8 mouse cellular contexts compared by ENCODE assay signal in genomic region chr10:80304862-80305261, GRCm38 (mm10). TPM values are rescaled to one million over a fixed set of nuclear protein-coding genes. Genes with fewer than 3 reads are reported as not detected.
DNase-seq lines count a peak whose midpoint lies in the region; ATAC-seq and TF ChIP-seq lines count a peak whose summit lies in the region.

No protein-coding gene starts in this region.

- no peak overlapping the region for H3K27ac ChIP-seq in thymus, adult 2 months (ENCODE audit: control insufficient read depth, insufficient read depth, low read length)
- no peak overlapping the region for H3K27ac ChIP-seq in hindbrain, embryonic 11.5 days (ENCODE audit: low read depth, low read length)
- H3K27ac ChIP-seq in liver, embryonic 12.5 days, result no peak overlapping the region
- H3K27ac ChIP-seq in neural tube, embryonic 13.5 days (replicated peaks), result no peak overlapping the region

- peaks cover 5% of the 10 kb centered on the region; the same call in 1 of the 2 replicates for H3K27me3 ChIP-seq in thymus, adult 2 months (ENCODE audit: control insufficient read depth, insufficient read depth, low read length)
- H3K27me3 ChIP-seq in hindbrain, embryonic 11.5 days (ENCODE audit: control insufficient read depth, insufficient read depth, low read length), result peaks cover 5% of the 10 kb centered on the region; the same call in 1 of the 2 replicates
- H3K27me3 ChIP-seq in liver, embryonic 12.5 days (replicated peaks), result peaks cover 99% of the 10 kb centered on the region
- H3K27me3 ChIP-seq in neural tube, embryonic 13.5 days, result no peaks in the 10 kb centered on the region

- TF ChIP-seq CTCF in thymus, adult 2 months (IDR thresholded peaks at IDR 0.05; ENCODE audit: borderline replicate concordance, control insufficient read depth, extremely low read depth, insufficient read depth, low read length, poor library complexity), result no peak

- WGBS in thymus, adult 2 months, result 5% methylated on average over 25 of the region's 25 CpGs
- WGBS in hindbrain, embryonic 11.5 days, result 16% methylated on average over 25 of the region's 25 CpGs
- 3% methylated on average over 25 of the region's 25 CpGs for WGBS in liver, embryonic 12.5 days (ENCODE audit: insufficient replicate concordance)
- WGBS in neural tube, embryonic 13.5 days, result 14% methylated on average over 25 of the region's 25 CpGs

- H3K4me3 ChIP-seq in thymus, adult 2 months (ENCODE audit: control insufficient read depth, insufficient read depth, low read length), result no peak overlapping the region
- no peak overlapping the region for H3K4me3 ChIP-seq in hindbrain, embryonic 11.5 days (ENCODE audit: low read depth, low read length)
- H3K4me3 ChIP-seq in liver, embryonic 12.5 days, result peak overlapping the region; percentile 39
- H3K4me3 ChIP-seq in neural tube, embryonic 13.5 days, result peak overlapping the region; percentile 20; the same call in 1 of the 2 replicates

- ATAC-seq in hindbrain, embryonic 11.5 days (ENCODE audit: low FRiP score), result no peak
- peak; percentile 63 for ATAC-seq in liver, embryonic 12.5 days
- no peak for ATAC-seq in neural tube, embryonic 13.5 days (ENCODE audit: low read depth)

- H3K9me3 ChIP-seq in hindbrain, embryonic 11.5 days (ENCODE audit: control insufficient read depth, low read length), result no peaks in the 10 kb centered on the region
- H3K9me3 ChIP-seq in liver, embryonic 12.5 days (replicated peaks), result no peaks in the 10 kb centered on the region
- no peaks in the 10 kb centered on the region for H3K9me3 ChIP-seq in neural tube, embryonic 13.5 days

- H3K9ac ChIP-seq in hindbrain, embryonic 11.5 days (ENCODE audit: low read depth, low read length), result no peak overlapping the region
- H3K9ac ChIP-seq in liver, embryonic 12.5 days, result no peak overlapping the region
- peak overlapping the region; percentile 22; the same call in 1 of the 2 replicates for H3K9ac ChIP-seq in neural tube, embryonic 13.5 days

- H3K4me1 ChIP-seq in thymus, adult 2 months (replicated peaks; ENCODE audit: control insufficient read depth, insufficient read depth, low read length), result 0 out of 2 replicates have a peak, but pooled peaks cover 3% of the 10 kb centered on the region
- peaks cover 11% of the 10 kb centered on the region for H3K4me1 ChIP-seq in hindbrain, embryonic 11.5 days (replicated peaks; ENCODE audit: control insufficient read depth, insufficient read depth, low read length)
- H3K4me1 ChIP-seq in liver, embryonic 12.5 days, result peaks cover 16% of the 10 kb centered on the region
- peaks cover 61% of the 10 kb centered on the region for H3K4me1 ChIP-seq in neural tube, embryonic 13.5 days (replicated peaks)

- no peaks in the 10 kb centered on the region for H3K36me3 ChIP-seq in thymus, adult 2 months (ENCODE audit: control insufficient read depth, insufficient read depth, low read length)
- H3K36me3 ChIP-seq in hindbrain, embryonic 11.5 days (ENCODE audit: control insufficient read depth, insufficient read depth, low read length), result peaks cover 28% of the 10 kb centered on the region
- H3K36me3 ChIP-seq in liver, embryonic 12.5 days, result no peaks in the 10 kb centered on the region
- H3K36me3 ChIP-seq in neural tube, embryonic 13.5 days, result peaks cover 82% of the 10 kb centered on the region

- TF ChIP-seq POLR2A in thymus, adult 2 months (IDR thresholded peaks at IDR 0.05; ENCODE audit: control insufficient read depth, extremely low read depth, insufficient read depth, low read length, poor library complexity), result no peak

- H3K4me2 ChIP-seq in hindbrain, embryonic 11.5 days (replicated peaks; ENCODE audit: low read depth, low read length), result 0 out of 2 replicates have a peak overlapping the region, but pooled peaks have one; percentile 11
- peak overlapping the region; percentile 65 for H3K4me2 ChIP-seq in liver, embryonic 12.5 days
- peak overlapping the region; percentile 37 for H3K4me2 ChIP-seq in neural tube, embryonic 13.5 days

- peak; percentile 15 to 27 for DNase-seq in thymus, postnatal 10 days (ENCODE audit: low spot score in 2 of 2)
- DNase-seq in thymus, adult 2 months, result no peak
- no peak for DNase-seq in hindbrain, embryonic 11.5 days (ENCODE audit: low spot score)
- DNase-seq in layer of hippocampus, adult 18-20 months (ENCODE audit: low spot score in 2 of 2), result no peak
- DNase-seq in right cerebral cortex, adult 18-20 months, result no peak
- no peak for DNase-seq in gastrocnemius, postnatal 25 days

RNA-seq across cellular contexts. Expression of gene Apc2, which starts 9.1 kb away (rescaled TPM):
- polyA plus RNA-seq in thymus, adult 2 months (2012; rRNA removed), result 0.40 and 0.57 TPM in 2 replicates
- polyA plus RNA-seq in hindbrain, embryonic 11.5 days (2014; fragmentation: Nextera tagmentation; extraction: Ambion mirVana), result 74.4 and 101 TPM in 2 replicates
- polyA plus RNA-seq in liver, embryonic 12.5 days (2016; fragmentation: Nextera tagmentation; extraction: Ambion mirVana), result 0.17 and 0.22 TPM in 2 replicates
- 153 and 156 TPM in 2 replicates for polyA plus RNA-seq in neural tube, embryonic 13.5 days (2015; fragmentation: Nextera tagmentation; extraction: Ambion mirVana)
- total RNA-seq in layer of hippocampus, adult 18-20 months (2021), result 10 to 100 TPM; 94.5 to 95.5 TPM
- under 1 TPM; 0.59 to 0.82 TPM for total RNA-seq in gastrocnemius, postnatal 25 days (2021)

RNA-seq across cellular contexts. Expression of gene Rps15, which starts 12.6 kb away (rescaled TPM):
- 2,172 and 2,371 TPM in 2 replicates for polyA plus RNA-seq in thymus, adult 2 months (2012; rRNA removed)
- 798 TPM in 2 replicates for polyA plus RNA-seq in hindbrain, embryonic 11.5 days (2014; fragmentation: Nextera tagmentation; extraction: Ambion mirVana)
- 872 and 920 TPM in 2 replicates for polyA plus RNA-seq in liver, embryonic 12.5 days (2016; fragmentation: Nextera tagmentation; extraction: Ambion mirVana)
- 573 and 601 TPM in 2 replicates for polyA plus RNA-seq in neural tube, embryonic 13.5 days (2015; fragmentation: Nextera tagmentation; extraction: Ambion mirVana)
- 1,000 to 10,000 TPM in 1 of 2 experiments, 100 to 1,000 TPM in 1; 997 to 1,043 TPM for total RNA-seq in layer of hippocampus, adult 18-20 months (2021)
- 100 to 1,000 TPM; 575 to 593 TPM for total RNA-seq in gastrocnemius, postnatal 25 days (2021)

RNA-seq across cellular contexts. Expression of gene 2310011J03Rik, which starts 15.5 kb away (rescaled TPM):
- 78.9 and 93.8 TPM in 2 replicates for polyA plus RNA-seq in thymus, adult 2 months (2012; rRNA removed)
- 32.9 and 34.9 TPM in 2 replicates for polyA plus RNA-seq in hindbrain, embryonic 11.5 days (2014; fragmentation: Nextera tagmentation; extraction: Ambion mirVana)
- polyA plus RNA-seq in liver, embryonic 12.5 days (2016; fragmentation: Nextera tagmentation; extraction: Ambion mirVana), result 46.0 and 46.7 TPM in 2 replicates
- 27.9 and 30.7 TPM in 2 replicates for polyA plus RNA-seq in neural tube, embryonic 13.5 days (2015; fragmentation: Nextera tagmentation; extraction: Ambion mirVana)
- total RNA-seq in layer of hippocampus, adult 18-20 months (2021), result 10 to 100 TPM; 25.0 to 25.9 TPM
- 1 to 10 TPM; 6.5 to 7.0 TPM for total RNA-seq in gastrocnemius, postnatal 25 days (2021)

RNA-seq across cellular contexts. Expression of gene Pcsk4, which starts 24.4 kb away (rescaled TPM):
- polyA plus RNA-seq in thymus, adult 2 months (2012; rRNA removed), result 11.7 and 14.1 TPM in 2 replicates
- polyA plus RNA-seq in hindbrain, embryonic 11.5 days (2014; fragmentation: Nextera tagmentation; extraction: Ambion mirVana), result 1.1 and 1.8 TPM in 2 replicates
- polyA plus RNA-seq in liver, embryonic 12.5 days (2016; fragmentation: Nextera tagmentation; extraction: Ambion mirVana), result 6.9 and 7.2 TPM in 2 replicates
- polyA plus RNA-seq in neural tube, embryonic 13.5 days (2015; fragmentation: Nextera tagmentation; extraction: Ambion mirVana), result 2.9 and 3.6 TPM in 2 replicates
- total RNA-seq in layer of hippocampus, adult 18-20 months (2021), result 1 to 10 TPM; 3.5 to 3.8 TPM
- total RNA-seq in gastrocnemius, postnatal 25 days (2021), result 1 to 10 TPM in 1 of 2 experiments, under 1 TPM in 1; 0.84 to 1.1 TPM

RNA-seq across cellular contexts. Expression of gene Reep6, which starts 24.9 kb away (rescaled TPM):
- polyA plus RNA-seq in thymus, adult 2 months (2012; rRNA removed), result 2.0 and 3.5 TPM in 2 replicates
- polyA plus RNA-seq in hindbrain, embryonic 11.5 days (2014; fragmentation: Nextera tagmentation; extraction: Ambion mirVana), result 3.7 and 3.8 TPM in 2 replicates
- polyA plus RNA-seq in liver, embryonic 12.5 days (2016; fragmentation: Nextera tagmentation; extraction: Ambion mirVana), result 61.4 and 61.6 TPM in 2 replicates
- 3.3 and 4.5 TPM in 2 replicates for polyA plus RNA-seq in neural tube, embryonic 13.5 days (2015; fragmentation: Nextera tagmentation; extraction: Ambion mirVana)
- 10 to 100 TPM; 10.3 to 10.9 TPM for total RNA-seq in layer of hippocampus, adult 18-20 months (2021)
- 1 to 10 TPM; 1.1 to 2.8 TPM for total RNA-seq in gastrocnemius, postnatal 25 days (2021)

Comparison
In these comparisons a context has a peak if more than half of its experiments do, and no peak if none do; other contexts are left out.
1. DNase-seq: peak in thymus, postnatal 10 days (2 of 2); none in thymus, adult 2 months (single experiment), hindbrain, embryonic 11.5 days (single experiment), layer of hippocampus, adult 18-20 months (0 of 2), right cerebral cortex, adult 18-20 months (single experiment) and gastrocnemius, postnatal 25 days (single experiment).
2. H3K4me3 ChIP-seq: peak in liver, embryonic 12.5 days (single experiment) and neural tube, embryonic 13.5 days (single experiment); none in thymus, adult 2 months (single experiment) and hindbrain, embryonic 11.5 days (single experiment).
3. H3K4me2 ChIP-seq: peak in every context shown above with its lines; median percentile 65 in liver, embryonic 12.5 days; 37 in neural tube, embryonic 13.5 days; 11 in hindbrain, embryonic 11.5 days.
4. RNA of gene Apc2, which starts 9.1 kb away (polyA plus RNA-seq): 153 to 156 TPM in neural tube, embryonic 13.5 days and 74.4 to 101 TPM in hindbrain, embryonic 11.5 days; 0.40 to 0.57 TPM in thymus, adult 2 months and 0.17 to 0.22 TPM in liver, embryonic 12.5 days; every median in the first group is over 10 times any median in the second.